Mouse (Mus musculus) gastrocnemius, postnatal 10 days (tissue): Measurements from ENCODE around the gene Tmem81. TPM values are rescaled to one million over a fixed set of nuclear protein-coding genes. Genes with fewer than 3 reads are reported as not detected.
"Not testable (repeated sequence)": the region's sequence is repeated elsewhere in the genome, so short reads cannot be mapped to it uniquely, and the experiment has no call there.

Experiments
- DNase-seq: peaks from one replicate; pipeline ENCODE4 v3.0.0; 2021; ENCODE audit warnings: mixed read lengths
- long read RNA-seq, 2 experiments: library from polyadenylated mRNA; stranded (forward); transcript quantifications; one replicate each; pipeline ENCODE4 v2.0.0; 2021
- total RNA-seq, 2 experiments: library from RNA; stranded (reverse); gene quantifications; 2 replicates each; pipeline ENCODE4 v1.2.3; 2021

Tmem81 gene
- total RNA-seq, result 1 to 10 TPM; 1.3 to 1.9 TPM
- long read RNA-seq, experiment 1, result 0 reads
- long read RNA-seq, experiment 2, partial matches to known transcripts, result 0 of 1 reads
- long read RNA-seq, experiment 2, other reads (novel, unspliced or antisense), result 0 of 1 reads

DNA sequence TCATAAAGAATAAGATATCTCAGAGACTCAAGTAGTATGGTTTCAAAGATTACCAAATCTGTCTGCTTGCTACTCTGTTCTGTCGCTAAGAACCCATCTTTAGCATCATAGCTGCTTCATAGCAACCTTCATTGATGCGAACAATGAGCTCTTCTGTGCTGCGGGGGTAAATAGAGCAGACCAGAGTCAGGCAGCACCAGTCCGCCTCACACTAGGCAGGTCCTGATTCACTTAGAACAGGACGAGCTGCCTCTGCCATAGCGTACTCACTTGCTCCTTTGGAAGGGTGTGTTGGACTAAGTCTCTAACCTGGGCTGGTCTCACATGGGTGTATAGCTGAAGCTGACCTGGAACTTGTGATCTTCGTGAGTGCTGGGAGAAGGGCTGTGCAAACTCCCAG lies at the start of gene Tmem81:
Gene Tmem81 (plus strand): TSS at position 173 of the 400 bp plus-strand sequence.
- DNase-seq, result no peak

GRCm38 (mm10) chr1:132464651-132465050 lies 41.4 kb upstream of the Tmem81 start:
- DNase-seq, result no peak

GRCm38 (mm10) chr1:132468926-132469325 lies 37.1 kb upstream of the Tmem81 start:
- DNase-seq, result no peak

DNA sequence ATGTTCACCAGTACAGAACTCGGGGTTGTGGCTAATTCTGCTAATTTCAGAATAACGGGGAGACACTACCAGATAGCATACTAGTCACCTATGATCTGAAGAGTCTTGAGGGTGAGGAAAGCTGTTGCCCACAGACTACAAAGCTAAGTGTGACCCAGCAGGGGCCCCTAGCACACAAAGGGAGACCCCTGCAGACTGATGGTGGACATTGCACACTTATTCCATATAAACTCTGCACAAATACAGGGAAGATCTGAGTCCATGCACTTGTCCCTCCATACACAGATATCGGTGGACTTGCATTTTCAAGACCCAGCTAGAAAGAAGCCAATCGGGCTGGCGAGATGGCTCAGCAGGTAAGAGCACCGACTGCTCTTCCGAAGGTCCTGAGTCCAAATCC lies 36.5 kb upstream of the Tmem81 start:
- DNase-seq, result no peak

DNA sequence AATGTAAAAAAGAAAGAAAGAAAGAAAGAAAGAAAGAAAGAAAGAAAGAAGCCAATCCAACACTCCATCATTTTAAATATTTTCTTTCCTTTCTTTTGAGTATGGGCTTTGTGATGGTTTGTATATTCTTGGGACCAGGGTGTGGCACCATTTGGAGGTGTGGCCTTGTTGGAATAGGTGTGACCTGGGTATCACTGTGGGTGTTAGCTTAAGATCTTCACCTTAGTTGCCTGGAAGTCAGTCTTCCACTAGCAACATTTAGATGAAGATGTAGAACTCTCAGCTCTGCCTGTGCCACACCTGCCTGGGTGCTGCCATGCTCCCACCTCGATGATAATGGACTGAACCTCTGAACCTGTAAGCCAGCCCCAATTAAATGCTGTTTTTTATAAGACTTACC lies 36.0 kb upstream of the Tmem81 start:
- DNase-seq, result not testable (repeated sequence)

- no peak for DNase-seq
These were observed 35.0 kb upstream of the Tmem81 start for GRCm38 (mm10) chr1:132471032-132471431.

DNA sequence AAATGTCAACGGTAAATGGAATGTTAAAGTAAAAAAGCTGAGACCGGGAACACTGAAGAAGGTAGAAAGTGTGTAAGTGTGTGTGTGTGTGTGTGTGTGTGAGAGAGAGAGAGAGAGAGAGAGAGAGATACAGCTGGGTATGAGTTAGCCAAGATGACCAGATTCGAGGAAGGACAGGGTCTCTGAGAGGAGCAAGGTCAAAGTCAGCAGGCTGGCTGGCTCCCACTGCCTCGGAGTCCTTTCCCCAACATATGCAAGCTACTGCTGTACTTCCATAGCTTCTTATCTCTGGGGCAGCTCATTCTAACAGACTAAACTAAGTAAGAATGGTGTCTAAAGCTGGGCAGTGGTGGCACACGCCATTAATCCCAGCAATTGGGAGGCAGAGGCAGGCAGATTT lies 34.5 kb upstream of the Tmem81 start:
- no peak for DNase-seq

DNA sequence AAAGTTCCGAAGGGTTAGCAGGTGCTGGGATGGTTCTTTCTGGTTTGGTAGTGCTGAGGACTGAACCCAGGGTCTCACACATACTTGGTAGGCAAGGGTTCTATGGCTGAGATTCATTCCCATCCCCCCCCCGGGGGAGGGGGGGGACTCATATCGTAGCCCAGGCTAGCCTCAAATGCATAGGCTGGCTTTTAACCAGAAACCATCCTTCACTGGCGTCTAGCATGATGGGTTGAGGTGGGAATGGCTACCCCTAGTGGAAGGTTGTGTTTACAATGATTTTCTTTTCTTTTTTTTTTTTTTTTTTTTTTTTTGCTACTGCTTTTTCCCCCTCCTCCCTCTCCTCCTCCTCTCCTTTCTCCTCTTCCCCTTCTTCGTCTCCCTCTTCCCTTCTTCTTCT lies 33.5 kb upstream of the Tmem81 start:
- no peak for DNase-seq

DNA sequence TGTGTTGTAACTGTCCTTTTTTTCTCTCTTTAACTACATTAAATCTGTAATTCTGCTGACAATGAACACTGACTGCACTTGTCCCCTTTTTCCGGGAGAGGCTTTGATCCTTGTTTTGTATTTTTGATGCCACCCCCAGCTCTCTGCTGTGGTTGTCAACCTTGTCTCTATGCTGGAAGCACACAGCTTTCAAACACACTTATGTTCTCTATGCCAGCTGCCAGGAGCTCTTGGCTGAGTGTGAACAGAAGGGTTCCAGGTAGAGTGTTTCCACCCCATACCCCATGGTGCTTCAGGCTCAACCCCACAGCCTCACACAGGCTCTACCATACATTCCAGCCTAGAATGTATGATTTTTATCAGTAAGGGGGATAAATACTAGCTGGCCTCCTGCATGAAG lies 31.5 kb upstream of the Tmem81 start:
- DNase-seq, result no peak

DNA sequence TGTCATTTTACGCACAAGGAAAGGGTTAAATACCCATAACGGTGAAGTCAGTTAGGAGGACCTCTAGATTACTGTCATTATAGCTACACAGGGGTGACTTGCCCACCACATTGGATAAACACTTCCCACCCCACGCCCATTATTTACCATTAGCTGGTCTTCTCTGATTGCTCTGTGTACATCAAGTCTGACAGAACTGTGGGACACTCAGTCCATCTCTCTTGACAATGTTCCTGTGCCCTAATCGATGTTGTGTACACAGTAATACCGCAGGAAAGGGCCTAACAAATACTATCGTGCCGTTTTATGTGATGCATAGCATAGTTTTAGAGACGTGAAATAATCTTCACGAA lies 29.5 kb upstream of the Tmem81 start:
- DNase-seq, result no peak

DNA sequence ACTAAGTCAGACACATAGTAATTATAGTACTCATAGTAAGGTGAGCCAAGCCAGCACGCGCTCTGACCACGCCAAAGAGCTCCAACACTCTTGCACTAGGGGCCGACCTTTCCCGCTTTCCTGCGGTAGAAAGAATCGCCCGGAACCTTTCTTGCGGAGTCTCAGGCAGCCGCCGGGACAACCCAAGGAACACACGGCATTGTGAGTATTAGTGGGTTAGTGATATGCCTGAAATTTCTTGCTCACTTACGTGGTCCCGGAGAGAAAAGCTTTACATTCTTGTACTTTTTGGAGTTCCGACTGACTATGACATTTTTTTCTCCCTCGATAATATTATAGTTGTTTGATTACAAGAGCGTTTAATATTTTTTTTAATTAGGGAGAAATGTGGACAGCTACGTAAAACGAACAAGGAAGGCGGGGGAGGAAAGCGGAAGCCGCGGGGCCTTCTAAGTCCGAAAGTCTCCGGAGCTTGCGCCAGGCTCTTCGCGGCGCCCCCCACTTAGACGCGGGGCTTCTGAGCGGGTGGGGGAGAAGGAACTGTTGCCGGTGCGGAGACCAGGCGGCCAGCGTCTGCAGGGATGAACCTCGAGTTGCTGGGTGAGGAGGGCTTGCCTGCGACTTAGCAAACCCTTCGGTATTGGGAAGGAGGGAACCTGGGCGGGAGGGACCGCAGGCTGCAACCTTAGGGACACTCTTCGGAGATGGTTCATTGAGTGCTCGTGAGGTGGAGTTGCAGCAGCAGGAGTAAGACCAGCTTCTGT lies 28.9 kb upstream of the Tmem81 start, which contains the start of gene Rbbp5:
Gene Rbbp5 (plus strand): TSS at position 438 of the 764 bp plus-strand sequence.
- peak; percentile 80 for DNase-seq

- DNase-seq, result no peak
These were observed 26.6 kb upstream of the Tmem81 start for GRCm38 (mm10) chr1:132479438-132479837.

DNA sequence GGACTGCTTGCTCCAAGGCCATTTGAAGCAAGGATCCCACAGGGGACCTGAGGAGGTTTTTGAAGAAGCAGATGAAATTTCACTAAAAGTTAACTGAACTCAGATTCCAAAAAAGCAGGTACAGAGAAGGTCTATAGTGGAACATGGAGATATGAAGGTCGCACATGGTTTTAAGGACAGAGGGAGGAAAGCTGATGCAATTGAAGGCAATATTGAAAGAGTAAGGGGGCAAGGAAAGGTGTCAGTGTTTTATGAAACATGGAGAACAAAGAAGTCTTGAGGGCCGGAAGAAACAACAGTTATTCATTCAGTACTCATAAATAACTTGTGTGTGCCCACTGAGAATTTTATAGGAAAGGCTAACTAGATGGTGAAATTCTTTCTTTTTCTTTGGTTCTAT lies 24.4 kb upstream of the Tmem81 start:
- no peak for DNase-seq

GRCm38 (mm10) chr1:132483234-132483633 lies 22.8 kb upstream of the Tmem81 start:
- no peak for DNase-seq

- no peak for DNase-seq
These were observed 22.3 kb upstream of the Tmem81 start for GRCm38 (mm10) chr1:132483759-132484158.

- DNase-seq, result no peak
These were observed 5.5 kb upstream of the Tmem81 start for GRCm38 (mm10) chr1:132500535-132500934.

DNA sequence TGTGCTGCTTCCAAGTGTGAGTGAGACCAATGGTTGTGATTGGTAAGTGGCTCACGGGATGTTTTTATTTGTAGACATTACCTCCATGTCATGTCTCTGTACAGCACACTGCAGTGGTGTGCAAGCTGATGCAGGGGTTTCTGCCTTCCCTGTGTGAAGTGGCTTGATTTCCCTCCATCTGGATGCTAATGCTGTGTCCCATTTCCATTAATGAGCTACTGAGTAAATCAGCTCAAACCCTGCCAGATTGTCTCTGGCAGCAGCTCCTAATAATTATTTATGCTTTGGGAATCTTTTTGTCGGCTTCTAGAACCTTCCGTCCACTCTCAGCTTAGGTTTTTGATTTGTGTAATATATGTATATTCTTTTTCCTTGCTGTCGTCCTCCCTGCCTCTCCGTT lies 875 bp upstream of the Tmem81 start:
- no peak for DNase-seq

DNA sequence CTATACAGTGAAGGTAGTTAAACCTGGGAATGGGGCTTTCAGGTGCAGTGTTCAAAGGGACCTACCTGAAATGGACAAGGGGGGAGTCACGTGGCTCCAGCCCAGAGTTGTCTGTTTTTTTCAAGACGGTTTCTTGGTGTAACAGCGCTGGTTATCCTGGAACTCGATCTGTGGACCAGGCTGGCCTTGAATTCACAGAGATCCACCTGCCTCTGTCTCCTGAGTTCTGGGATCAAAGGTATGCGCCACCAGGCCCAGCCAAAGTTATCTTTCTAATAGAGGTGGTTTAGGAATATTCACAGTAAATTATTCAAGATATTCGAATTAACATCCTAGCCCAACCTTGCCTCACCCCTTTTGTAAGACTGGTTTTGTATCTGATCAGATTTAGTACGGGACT lies 626 bp downstream of the Tmem81 start:
- DNase-seq, result no peak

GRCm38 (mm10) chr1:132509771-132510170 lies 3.7 kb downstream of the Tmem81 start:
- no peak for DNase-seq

GRCm38 (mm10) chr1:132511521-132511920 lies 5.5 kb downstream of the Tmem81 start:
- no peak for DNase-seq

DNA sequence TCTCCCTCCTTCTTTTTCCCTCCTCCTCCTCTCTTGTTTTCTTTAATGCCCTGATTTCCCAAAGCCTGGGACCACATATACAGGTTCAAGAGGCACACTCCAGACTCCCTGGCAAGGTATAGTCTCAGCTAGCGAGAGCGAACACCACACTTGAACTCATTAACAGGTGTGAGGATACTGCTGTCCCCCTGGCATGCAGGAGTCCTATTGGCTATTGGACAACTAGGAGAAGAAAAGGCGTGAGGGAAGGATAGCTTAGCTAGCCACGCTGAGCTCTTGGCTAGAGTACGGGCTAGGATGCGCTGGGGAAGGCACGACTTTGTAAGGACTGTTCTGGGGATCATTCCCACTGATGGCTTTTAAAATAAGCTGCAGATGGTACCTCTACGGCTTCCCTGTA lies 6.1 kb downstream of the Tmem81 start:
- no peak for DNase-seq

GRCm38 (mm10) chr1:132515339-132515738 lies 9.3 kb downstream of the Tmem81 start:
- no peak for DNase-seq

DNA sequence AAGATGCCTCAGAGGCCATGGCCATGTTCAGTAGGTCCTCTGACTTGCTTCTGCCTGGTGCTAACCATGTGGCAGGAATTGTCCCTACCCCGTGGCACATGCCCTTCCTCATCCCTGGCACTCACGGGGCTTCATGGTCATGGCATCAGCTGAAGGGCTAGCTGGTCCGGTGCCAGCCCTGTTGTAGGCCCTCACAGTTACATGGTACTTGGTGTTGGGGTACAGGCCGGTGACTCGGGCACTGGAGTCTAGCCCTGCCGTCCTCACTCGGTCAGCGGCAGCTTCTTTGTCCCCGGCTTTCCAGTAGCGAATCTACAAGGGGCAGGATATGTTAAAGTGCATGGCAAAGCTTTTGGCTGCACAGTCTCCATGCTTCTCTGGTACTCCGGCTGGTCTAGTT lies 10.7 kb downstream of the Tmem81 start:
- no peak for DNase-seq

- no peak for DNase-seq
These were observed 12.6 kb downstream of the Tmem81 start for GRCm38 (mm10) chr1:132518621-132519020.
